Mouse (Mus musculus) ovary, postnatal 10 days (tissue): ENCODE measurements at regions not wholly inside any gene's neighbourhood (a gene's known extent, or its start where the extent isn't known, plus 50 kb on each side); places are given as distances from the start of the nearest gene placed in this dataset.

ENCODE experiments used
- DNase-seq: peaks from one replicate; pipeline ENCODE4 v3.0.0; 2022; ENCODE audit warnings: low spot score

GRCm38 (mm10) chr11:111155023-111155422 is 89.1 kb downstream of the Kcnj2 start:
- DNase-seq: no peak

GRCm38 (mm10) chr11:111155747-111156146 is 89.8 kb downstream of the Kcnj2 start:
- DNase-seq: no peak

- DNase-seq: no peak
Measured at GRCm38 (mm10) chr11:111159299-111159698, 93.3 kb downstream of the Kcnj2 start.

- DNase-seq: no peak
Measured at GRCm38 (mm10) chr11:111164907-111165306, 98.9 kb downstream of the Kcnj2 start.

GRCm38 (mm10) chr11:111170174-111170800 is 104.3 kb downstream of the Kcnj2 start:
- no peak for DNase-seq

GRCm38 (mm10) chr11:111173525-111173924 is 107.6 kb downstream of the Kcnj2 start:
- DNase-seq: no peak

GRCm38 (mm10) chr11:111175566-111175965 is 109.6 kb downstream of the Kcnj2 start:
- no peak for DNase-seq

GRCm38 (mm10) chr11:111177516-111177915 is 111.6 kb downstream of the Kcnj2 start:
- DNase-seq: no peak

GRCm38 (mm10) chr11:111197422-111197821 is 131.5 kb downstream of the Kcnj2 start:
- DNase-seq: no peak

- DNase-seq: no peak
Measured at GRCm38 (mm10) chr11:111200512-111200911, 134.5 kb downstream of the Kcnj2 start.

- DNase-seq: no peak
Measured at GRCm38 (mm10) chr11:111202780-111203179, 136.8 kb downstream of the Kcnj2 start.

- no peak for DNase-seq
Measured at GRCm38 (mm10) chr11:111210565-111210964, 144.6 kb downstream of the Kcnj2 start.

GRCm38 (mm10) chr11:111212038-111212701 is 146.2 kb downstream of the Kcnj2 start:
- no peak for DNase-seq

GRCm38 (mm10) chr11:111212702-111213328 is 146.9 kb downstream of the Kcnj2 start:
- DNase-seq: no peak

- no peak for DNase-seq
Measured at GRCm38 (mm10) chr11:111215006-111215405, 149.0 kb downstream of the Kcnj2 start.

- DNase-seq: no peak
Measured at GRCm38 (mm10) chr11:111223834-111224233, 157.9 kb downstream of the Kcnj2 start.

GRCm38 (mm10) chr11:111227305-111227704 is 161.3 kb downstream of the Kcnj2 start:
- no peak for DNase-seq

GRCm38 (mm10) chr11:111236741-111237140 is 170.8 kb downstream of the Kcnj2 start:
- no peak for DNase-seq

GRCm38 (mm10) chr11:111239784-111240183 is 173.8 kb downstream of the Kcnj2 start:
- no peak for DNase-seq

GRCm38 (mm10) chr11:111252226-111252625 is 186.3 kb downstream of the Kcnj2 start:
- DNase-seq: no peak

GRCm38 (mm10) chr11:111256596-111256995 is 190.6 kb downstream of the Kcnj2 start:
- no peak for DNase-seq

GRCm38 (mm10) chr11:111260691-111261383 is 194.9 kb downstream of the Kcnj2 start:
- DNase-seq: no peak

- DNase-seq: no peak
Measured at GRCm38 (mm10) chr11:111273651-111274050, 207.7 kb downstream of the Kcnj2 start.
